Mouse (Mus musculus): ENCODE data around the gene Pnkp. TPM values are rescaled to one million over a fixed set of nuclear protein-coding genes. Genes with fewer than 3 reads are reported as not detected.

Gene Pnkp
- polyA plus RNA-seq, 1 experiment from 2014 or later = 21.6 TPM

- ATAC-seq (replicated peaks; ENCODE audit: insufficient number of reproducible peaks, low FRiP score, low TSS enrichment, low read depth) (no peak), DNase-seq (ENCODE audit: low spot score) (no peak)
- no peaks in the 10 kb centered on the region for H3K9me3 ChIP-seq (replicated peaks; ENCODE audit: control insufficient read depth, low read length)
- H3K4me1 ChIP-seq (ENCODE audit: control insufficient read depth, insufficient read depth, low read length) = peaks cover 12% of the 10 kb centered on the region
- peak overlapping the region; percentile 81 for H3K9ac ChIP-seq (replicated peaks; ENCODE audit: low read length)
- H3K27me3 ChIP-seq (ENCODE audit: control insufficient read depth, insufficient read depth, low read length) = no peaks in the 10 kb centered on the region
- H3K27ac ChIP-seq (replicated peaks; ENCODE audit: low read depth, low read length) = peak overlapping the region; percentile 88
- WGBS = 80% methylated on average over 8 of the region's 8 CpGs
- H3K4me2 ChIP-seq (ENCODE audit: low read depth, low read length) = peak overlapping the region; percentile 62
- no peaks in the 10 kb centered on the region; the same call in none of the 2 replicates for H3K36me3 ChIP-seq (replicated peaks; ENCODE audit: control insufficient read depth, insufficient read depth, low read depth, low read length)
- peak overlapping the region; percentile 69 for H3K4me3 ChIP-seq (ENCODE audit: low read depth, low read length)
Observed at GRCm38 (mm10) chr7:44850789-44851624, 5.9 kb upstream of the Pnkp start.

GRCm38 (mm10) chr7:44851625-44852234 lies 5.2 kb upstream of the Pnkp start:
- Histone ChIP-seq H3K27ac (replicated peaks; ENCODE audit: low read depth, low read length) (no peak overlapping the region), H3K27me3 (ENCODE audit: control insufficient read depth, insufficient read depth, low read length) (no peaks in the 10 kb centered on the region), H3K4me1 (ENCODE audit: control insufficient read depth, insufficient read depth, low read length) (peaks cover 12% of the 10 kb centered on the region), H3K9ac (replicated peaks; ENCODE audit: low read length) (no peak overlapping the region), H3K4me2 (ENCODE audit: low read depth, low read length) (no peak overlapping the region), H3K36me3 (replicated peaks; ENCODE audit: control insufficient read depth, insufficient read depth, low read depth, low read length) (no peaks in the 10 kb centered on the region; the same call in 1 of the 2 replicates), H3K4me3 (ENCODE audit: low read depth, low read length) (no peak overlapping the region), H3K9me3 (replicated peaks; ENCODE audit: control insufficient read depth, low read length) (no peaks in the 10 kb centered on the region)
- 90% methylated on average over 12 of the region's 12 CpGs for WGBS
- no peak for DNase-seq (ENCODE audit: low spot score)
- ATAC-seq (replicated peaks; ENCODE audit: insufficient number of reproducible peaks, low FRiP score, low TSS enrichment, low read depth) = no peak

GRCm38 (mm10) chr7:44852259-44853027 lies 4.5 kb upstream of the Pnkp start:
- no peak overlapping the region for H3K4me3 ChIP-seq (ENCODE audit: low read depth, low read length)
- no peak overlapping the region; the same call in 1 of the 2 replicates for H3K4me2 ChIP-seq (ENCODE audit: low read depth, low read length)
- ATAC-seq (replicated peaks; ENCODE audit: insufficient number of reproducible peaks, low FRiP score, low TSS enrichment, low read depth) (no peak), DNase-seq (ENCODE audit: low spot score) (no peak)
- peaks cover 12% of the 10 kb centered on the region for H3K4me1 ChIP-seq (ENCODE audit: control insufficient read depth, insufficient read depth, low read length)
- H3K36me3 ChIP-seq (replicated peaks; ENCODE audit: control insufficient read depth, insufficient read depth, low read depth, low read length) = no peaks in the 10 kb centered on the region; the same call in 1 of the 2 replicates
- H3K9me3 ChIP-seq (replicated peaks; ENCODE audit: control insufficient read depth, low read length) = no peaks in the 10 kb centered on the region
- no peak overlapping the region; the same call in 1 of the 2 replicates for H3K9ac ChIP-seq (replicated peaks; ENCODE audit: low read length)
- no peak overlapping the region for H3K27ac ChIP-seq (replicated peaks; ENCODE audit: low read depth, low read length)
- H3K27me3 ChIP-seq (ENCODE audit: control insufficient read depth, insufficient read depth, low read length) = no peaks in the 10 kb centered on the region
- WGBS = 92% methylated on average over 29 of the region's 36 CpGs

- no peak overlapping the region for H3K9ac ChIP-seq (replicated peaks; ENCODE audit: low read length)
- no peaks in the 10 kb centered on the region for H3K9me3 ChIP-seq (replicated peaks; ENCODE audit: control insufficient read depth, low read length)
- H3K4me2 ChIP-seq (ENCODE audit: low read depth, low read length) = no peak overlapping the region
- H3K27ac ChIP-seq (replicated peaks; ENCODE audit: low read depth, low read length) = no peak overlapping the region
- WGBS = 93% methylated on average over 2 of the region's 2 CpGs
- DNase-seq (ENCODE audit: low spot score) = no peak
- H3K27me3 ChIP-seq (ENCODE audit: control insufficient read depth, insufficient read depth, low read length) = no peaks in the 10 kb centered on the region
- H3K36me3 ChIP-seq (replicated peaks; ENCODE audit: control insufficient read depth, insufficient read depth, low read depth, low read length) = no peaks in the 10 kb centered on the region; the same call in 1 of the 2 replicates
- no peak for ATAC-seq (replicated peaks; ENCODE audit: insufficient number of reproducible peaks, low FRiP score, low TSS enrichment, low read depth)
- no peak overlapping the region for H3K4me3 ChIP-seq (ENCODE audit: low read depth, low read length)
- H3K4me1 ChIP-seq (ENCODE audit: control insufficient read depth, insufficient read depth, low read length) = peaks cover 8% of the 10 kb centered on the region
Observed at GRCm38 (mm10) chr7:44853065-44853464, 3.9 kb upstream of the Pnkp start.

GRCm38 (mm10) chr7:44853596-44854355 lies 3.2 kb upstream of the Pnkp start:
- H3K9ac ChIP-seq (replicated peaks; ENCODE audit: low read length) = peak overlapping the region; percentile 70
- no peaks in the 10 kb centered on the region for H3K9me3 ChIP-seq (replicated peaks; ENCODE audit: control insufficient read depth, low read length)
- H3K4me1 ChIP-seq (ENCODE audit: control insufficient read depth, insufficient read depth, low read length) = peaks cover 8% of the 10 kb centered on the region
- no peak for ATAC-seq (replicated peaks; ENCODE audit: insufficient number of reproducible peaks, low FRiP score, low TSS enrichment, low read depth)
- peak overlapping the region; percentile 87 for H3K4me2 ChIP-seq (ENCODE audit: low read depth, low read length)
- DNase-seq (ENCODE audit: low spot score) = no peak
- no peaks in the 10 kb centered on the region; the same call in 1 of the 2 replicates for H3K36me3 ChIP-seq (replicated peaks; ENCODE audit: control insufficient read depth, insufficient read depth, low read depth, low read length)
- peak overlapping the region; percentile 81 for H3K27ac ChIP-seq (replicated peaks; ENCODE audit: low read depth, low read length)
- WGBS = 34% methylated on average over 26 of the region's 26 CpGs
- H3K4me3 ChIP-seq (ENCODE audit: low read depth, low read length) = peak overlapping the region; percentile 47
- H3K27me3 ChIP-seq (ENCODE audit: control insufficient read depth, insufficient read depth, low read length) = no peaks in the 10 kb centered on the region

GRCm38 (mm10) chr7:44854356-44855031 lies 2.4 kb upstream of the Pnkp start:
- H3K9ac ChIP-seq (replicated peaks; ENCODE audit: low read length) = peak overlapping the region; percentile 70
- no peaks in the 10 kb centered on the region for H3K9me3 ChIP-seq (replicated peaks; ENCODE audit: control insufficient read depth, low read length)
- H3K27ac ChIP-seq (replicated peaks; ENCODE audit: low read depth, low read length) = peak overlapping the region; percentile 81
- DNase-seq (ENCODE audit: low spot score) = peak; percentile 83
- peak overlapping the region; percentile 47 for H3K4me3 ChIP-seq (ENCODE audit: low read depth, low read length)
- H3K27me3 ChIP-seq (ENCODE audit: control insufficient read depth, insufficient read depth, low read length) = no peaks in the 10 kb centered on the region
- H3K36me3 ChIP-seq (replicated peaks; ENCODE audit: control insufficient read depth, insufficient read depth, low read depth, low read length) = no peaks in the 10 kb centered on the region; the same call in 1 of the 2 replicates
- under 1% methylated on average over 45 of the region's 45 CpGs for WGBS
- H3K4me2 ChIP-seq (ENCODE audit: low read depth, low read length) = peak overlapping the region; percentile 87
- ATAC-seq (replicated peaks; ENCODE audit: insufficient number of reproducible peaks, low FRiP score, low TSS enrichment, low read depth) = peak; percentile 42
- H3K4me1 ChIP-seq (ENCODE audit: control insufficient read depth, insufficient read depth, low read length) = peaks cover 8% of the 10 kb centered on the region

GRCm38 (mm10) chr7:44855036-44855435 lies 1.9 kb upstream of the Pnkp start:
- ATAC-seq (replicated peaks; ENCODE audit: insufficient number of reproducible peaks, low FRiP score, low TSS enrichment, low read depth) (no peak), DNase-seq (ENCODE audit: low spot score) (no peak)
- peak overlapping the region; percentile 81 for H3K27ac ChIP-seq (replicated peaks; ENCODE audit: low read depth, low read length)
- H3K4me1 ChIP-seq (ENCODE audit: control insufficient read depth, insufficient read depth, low read length) = peaks cover 8% of the 10 kb centered on the region
- WGBS = 41% methylated on average over 10 of the region's 10 CpGs
- H3K9me3 ChIP-seq (replicated peaks; ENCODE audit: control insufficient read depth, low read length) = no peaks in the 10 kb centered on the region
- H3K36me3 ChIP-seq (replicated peaks; ENCODE audit: control insufficient read depth, insufficient read depth, low read depth, low read length) = no peaks in the 10 kb centered on the region; the same call in 1 of the 2 replicates
- H3K9ac ChIP-seq (replicated peaks; ENCODE audit: low read length) = peak overlapping the region; percentile 70
- H3K4me2 ChIP-seq (ENCODE audit: low read depth, low read length) = peak overlapping the region; percentile 87
- peak overlapping the region; percentile 47 for H3K4me3 ChIP-seq (ENCODE audit: low read depth, low read length)
- no peaks in the 10 kb centered on the region for H3K27me3 ChIP-seq (ENCODE audit: control insufficient read depth, insufficient read depth, low read length)
